Mouse (Mus musculus) CD4-positive, CD25-positive, alpha-beta regulatory T cell, adult 2 months (primary cell): ENCODE results near the gene Ylpm1.

ENCODE experiments used
- DNase-seq: peaks from one replicate; pipeline ENCODE4 v3.0.0-alpha.2; 2012; ENCODE audit warnings: low read depth, low spot score

The Ylpm1 gene

GRCm38 (mm10) chr12:84996083-84996496, at the start of gene Ylpm1:
TSS of gene Ylpm1 (plus strand) at chr12:84996321.
- DNase-seq: peak; percentile 99

GRCm38 (mm10) chr12:84947894-84948583, 48.1 kb upstream of the Ylpm1 start:
- DNase-seq: no peak

GRCm38 (mm10) chr12:84948584-84949285, 47.4 kb upstream of the Ylpm1 start:
- no peak for DNase-seq

- no peak for DNase-seq
Observed at GRCm38 (mm10) chr12:84950763-84951162, 45.4 kb upstream of the Ylpm1 start.

GRCm38 (mm10) chr12:84951531-84951930, 44.6 kb upstream of the Ylpm1 start:
- no peak for DNase-seq

- no peak for DNase-seq
Observed at GRCm38 (mm10) chr12:84952351-84952750, 43.8 kb upstream of the Ylpm1 start.

GRCm38 (mm10) chr12:84956317-84956716, 39.8 kb upstream of the Ylpm1 start:
- no peak for DNase-seq

- no peak for DNase-seq
Observed at GRCm38 (mm10) chr12:84958794-84959356, 37.2 kb upstream of the Ylpm1 start.

GRCm38 (mm10) chr12:84962606-84963005, 33.5 kb upstream of the Ylpm1 start:
- DNase-seq: peak; percentile 4

- DNase-seq: peak; percentile 47
Observed at GRCm38 (mm10) chr12:84968831-84969655, 27.1 kb upstream of the Ylpm1 start.

- DNase-seq: peak; percentile 31
Observed at GRCm38 (mm10) chr12:84969656-84970427, 26.3 kb upstream of the Ylpm1 start.

- peak; percentile 95 for DNase-seq
Observed at GRCm38 (mm10) chr12:84970428-84971096, 25.6 kb upstream of the Ylpm1 start, which contains the start of the genes Fcf1 and Arel1. TSS of gene Fcf1 (plus strand) at chr12:84970897. TSS of gene Arel1 (minus strand) at chr12:84970900.

GRCm38 (mm10) chr12:84979264-84979862, 16.8 kb upstream of the Ylpm1 start:
- DNase-seq: no peak

GRCm38 (mm10) chr12:84989456-84989855, 6.7 kb upstream of the Ylpm1 start:
- DNase-seq: no peak

GRCm38 (mm10) chr12:84995112-84995761, 884 bp upstream of the Ylpm1 start:
- peak; percentile 10 for DNase-seq

- peak; percentile 73 for DNase-seq
Observed at GRCm38 (mm10) chr12:84996501-84997398, 629 bp downstream of the Ylpm1 start.

GRCm38 (mm10) chr12:84999053-84999452, 2.9 kb downstream of the Ylpm1 start:
- DNase-seq: no peak

GRCm38 (mm10) chr12:85006206-85006605, 10.1 kb downstream of the Ylpm1 start:
- DNase-seq: no peak
